Mouse (Mus musculus) limb, embryonic 10.5 days (tissue): ENCODE measurements around the gene Tnfrsf23. TPM values are rescaled to one million over a fixed set of nuclear protein-coding genes. Genes with fewer than 3 reads are reported as not detected.

Source experiments
- DNase-seq: peaks from one replicate; pipeline ENCODE4 v3.0.0-alpha.2; 2017; ENCODE audit warnings: low spot score
- H3K27ac ChIP-seq: fragments of 300-500 bp; sonication (generic); 2 replicates; pipeline ENCODE4 v1.5.1; 2016; ENCODE audit warnings: mild to moderate bottlenecking
- H3K27me3 ChIP-seq: fragments of 300-500 bp; sonication (generic); 2 replicates; pipeline ENCODE4 v1.6.1; 2016; ENCODE audit warnings: low read depth, mild to moderate bottlenecking; ENCODE audit not compliant: poor library complexity, severe bottlenecking
- H3K36me3 ChIP-seq: fragments of 300-500 bp; sonication (generic); 2 replicates; pipeline ENCODE4 v1.6.1; 2016; ENCODE audit warnings: mild to moderate bottlenecking, moderate library complexity
- H3K4me1 ChIP-seq: fragments of 300-500 bp; sonication (generic); 2 replicates; pipeline ENCODE4 v1.6.1; 2016
- H3K4me3 ChIP-seq: fragments of 300-500 bp; sonication (generic); 2 replicates; pipeline ENCODE4 v1.5.1; 2016; ENCODE audit warnings: mild to moderate bottlenecking, moderate library complexity
- H3K9me3 ChIP-seq: fragments of 300-500 bp; sonication (generic); replicated peaks from 2 replicates; pipeline ENCODE4 v1.6.1; 2016; ENCODE audit warnings: mild to moderate bottlenecking
- WGBS: fragments of 180-500 bp; shearing (Covaris S2); methylation state at CpG from one replicate; pipeline ENCODE4 v1.1.7; 2016; 5-methylcytosine and 5-hydroxymethylcytosine counted together
- polyA plus RNA-seq: library from polyadenylated mRNA; unstranded; fragments of >200 nt; fragmentation: Nextera tagmentation; extraction: Ambion mirVana; gene quantifications from 2 replicates; pipeline ENCODE4 v1.2.1, GENCODE M21; 2016

The Tnfrsf23 gene
- polyA plus RNA-seq, 1 experiment from 2014 or later = 0.25 TPM

DNA sequence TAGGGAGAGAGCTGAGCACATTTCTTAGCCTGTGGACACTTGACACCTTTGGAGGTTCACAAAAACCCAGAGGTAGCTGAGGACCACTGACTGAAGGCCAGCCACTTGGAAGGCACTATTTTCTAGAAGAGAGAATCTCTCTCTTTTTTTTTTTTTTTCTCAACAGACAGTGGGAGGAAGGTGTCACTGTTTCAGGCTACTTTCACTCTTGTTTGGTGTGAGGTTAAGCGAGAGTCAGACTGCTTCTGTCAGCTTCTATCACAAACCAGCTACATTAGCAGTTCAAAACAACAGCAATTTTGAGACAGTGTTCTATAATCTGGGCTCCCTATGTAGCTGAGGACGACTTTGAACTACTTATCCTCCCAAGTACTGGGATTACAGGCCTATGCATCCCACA lies 59.5 kb downstream of the Tnfrsf23 start:
- Histone ChIP-seq H3K4me1 (no peaks in the 10 kb centered on the region), H3K27me3 (no peaks in the 10 kb centered on the region), H3K27ac (no peak overlapping the region), H3K36me3 (no peaks in the 10 kb centered on the region), H3K9me3 (no peaks in the 10 kb centered on the region), H3K4me3 (no peak overlapping the region)
- 66% methylated on average over 2 of the region's 2 CpGs for WGBS
- DNase-seq = no peak

DNA sequence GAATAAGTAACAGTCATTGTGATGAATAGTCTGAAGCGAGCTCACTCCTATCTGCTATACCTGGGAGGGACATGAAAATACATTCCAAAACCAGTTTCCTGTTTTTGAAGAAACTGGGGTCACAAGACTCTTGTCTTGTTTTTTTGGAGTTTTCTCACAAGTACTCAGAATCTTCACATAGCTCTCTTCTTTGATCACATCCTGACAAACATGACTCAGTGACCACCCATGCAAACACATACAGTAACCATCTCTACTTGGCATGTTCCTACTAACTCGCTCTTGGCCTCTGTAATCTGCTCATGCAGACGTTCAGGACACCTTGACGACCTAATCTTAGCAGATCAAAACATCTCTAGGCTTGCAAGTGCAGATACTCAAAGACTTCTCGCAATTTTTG lies 60.5 kb downstream of the Tnfrsf23 start:
- H3K27me3 ChIP-seq = no peaks in the 10 kb centered on the region
- WGBS = 75% methylated on average over 5 of the region's 5 CpGs

DNA sequence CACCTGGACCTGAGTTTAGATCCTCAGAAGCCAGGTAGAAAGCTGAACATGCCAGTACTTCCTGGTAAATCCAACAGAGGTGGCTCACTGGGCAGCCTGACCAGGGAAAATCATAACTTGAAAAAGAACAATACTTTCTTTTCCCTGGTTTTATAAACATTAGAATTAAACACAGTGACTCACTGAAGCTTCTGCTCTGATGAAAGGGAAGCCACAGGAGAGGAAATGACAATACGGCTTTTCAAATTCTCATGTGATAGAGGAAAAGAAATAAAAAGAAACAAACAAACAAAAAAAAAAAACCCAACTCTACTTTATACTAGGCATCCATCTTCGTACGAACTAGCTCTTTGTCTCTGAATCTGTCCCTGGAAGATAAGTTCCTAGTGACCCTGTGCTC lies 61.1 kb downstream of the Tnfrsf23 start:
- no peak for DNase-seq
- no peaks in the 10 kb centered on the region for H3K36me3 ChIP-seq

More for the DNA sequence above, 60.5 kb downstream of the Tnfrsf23 start:
- DNase-seq = no peak
- Histone ChIP-seq H3K27ac (no peak overlapping the region), H3K36me3 (no peaks in the 10 kb centered on the region), H3K4me1 (no peaks in the 10 kb centered on the region), H3K9me3 (no peaks in the 10 kb centered on the region), H3K4me3 (no peak overlapping the region)

DNA sequence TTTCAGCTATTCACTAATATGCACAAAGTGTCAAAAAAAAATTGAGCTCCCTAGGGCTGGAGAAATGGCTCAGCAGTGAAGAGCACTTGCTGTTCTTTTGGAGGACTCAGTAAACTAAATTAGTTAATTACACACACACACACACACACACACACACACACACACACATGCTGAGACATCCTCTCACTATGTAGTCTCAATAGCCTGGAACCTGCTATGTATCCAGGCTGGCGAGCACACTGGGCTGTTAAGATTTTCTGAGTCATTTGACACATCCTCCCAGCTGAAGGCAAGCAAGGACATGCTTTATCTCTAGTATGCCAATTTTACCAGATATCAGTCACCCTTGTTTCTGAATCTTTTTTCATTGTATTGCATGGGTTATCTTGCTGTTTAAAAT lies 64.7 kb downstream of the Tnfrsf23 start:
- Histone ChIP-seq H3K27me3 (no peaks in the 10 kb centered on the region), H3K27ac (no peak overlapping the region), H3K4me1 (no peaks in the 10 kb centered on the region), H3K36me3 (no peaks in the 10 kb centered on the region), H3K9me3 (no peaks in the 10 kb centered on the region), H3K4me3 (no peak overlapping the region)
- DNase-seq = no peak
- WGBS = 88% methylated on average over 1 of the region's 1 CpGs

More for the DNA sequence above, 61.1 kb downstream of the Tnfrsf23 start:
- no peaks in the 10 kb centered on the region for H3K9me3 ChIP-seq
- no peak overlapping the region for H3K4me3 ChIP-seq
- no peak overlapping the region for H3K27ac ChIP-seq
- H3K27me3 ChIP-seq = no peaks in the 10 kb centered on the region
- 89% methylated on average over 3 of the region's 3 CpGs for WGBS
- no peaks in the 10 kb centered on the region for H3K4me1 ChIP-seq

Other genes starting within 250 kb of the Tnfrsf23 start
- 317 and 593 TPM in 2 replicates for gene Cdkn1c, start 224.8 kb downstream of the Tnfrsf23 start, polyA plus RNA-seq
- gene Slc22a18, start 212.1 kb downstream of the Tnfrsf23 start, polyA plus RNA-seq = 0.25 and 0.53 TPM in 2 replicates
- 2.6 and 3.1 TPM in 2 replicates for gene Phlda2, start 182.7 kb downstream of the Tnfrsf23 start, polyA plus RNA-seq
- 385 and 410 TPM in 2 replicates for gene Nap1l4, start 136.8 kb downstream of the Tnfrsf23 start, polyA plus RNA-seq
- gene Cars, start 85.8 kb downstream of the Tnfrsf23 start, polyA plus RNA-seq = 79.2 and 88.3 TPM in 2 replicates
- 0.09 and 0.20 TPM in 2 replicates for gene Tnfrsf26, start 57.1 kb downstream of the Tnfrsf23 start, polyA plus RNA-seq
- 9.3 and 9.8 TPM in 2 replicates for gene Tnfrsf22, start 36.2 kb downstream of the Tnfrsf23 start, polyA plus RNA-seq
- 12.3 and 19.9 TPM in 2 replicates for gene Osbpl5, start 71.1 kb upstream of the Tnfrsf23 start, polyA plus RNA-seq
- not detected in 2 replicates for gene Mrgprg, start 81.1 kb upstream of the Tnfrsf23 start, polyA plus RNA-seq
- 1.1 and 1.9 TPM in 2 replicates for gene Mrgpre, start 98.6 kb upstream of the Tnfrsf23 start, polyA plus RNA-seq
- 10.3 and 10.4 TPM in 2 replicates for gene Nadsyn1, start 137.0 kb upstream of the Tnfrsf23 start, polyA plus RNA-seq
- gene Dhcr7, start 137.3 kb upstream of the Tnfrsf23 start, polyA plus RNA-seq = 69.7 and 70.5 TPM in 2 replicates
- not detected in 2 replicates for gene Gm498, start 181.0 kb upstream of the Tnfrsf23 start, polyA plus RNA-seq